Mouse (Mus musculus): ENCODE results near the gene Cdh4. TPM values are rescaled to one million over a fixed set of nuclear protein-coding genes. Genes with fewer than 3 reads are reported as not detected.

Gene Cdh4
- polyA plus RNA-seq, 1 experiment: 3.1 TPM

GRCm38 (mm10) chr2:179790684-179791083, 348.5 kb downstream of the Cdh4 start:
- DNase-seq (ENCODE audit: low spot score): no peak

GRCm38 (mm10) chr2:179792426-179793133, 350.3 kb downstream of the Cdh4 start:
- no peak for DNase-seq (ENCODE audit: low spot score)

GRCm38 (mm10) chr2:179794354-179794753, 352.1 kb downstream of the Cdh4 start:
- no peak for DNase-seq (ENCODE audit: low spot score)

- no peak for DNase-seq (ENCODE audit: low spot score)
Measured at GRCm38 (mm10) chr2:179795452-179795851, 353.2 kb downstream of the Cdh4 start.

- DNase-seq (ENCODE audit: low spot score): no peak
Measured at GRCm38 (mm10) chr2:179799906-179800532, 357.8 kb downstream of the Cdh4 start.

- DNase-seq (ENCODE audit: low spot score): no peak
Measured at GRCm38 (mm10) chr2:179801042-179801441, 358.8 kb downstream of the Cdh4 start.

- DNase-seq (ENCODE audit: low spot score): no peak
Measured at GRCm38 (mm10) chr2:179802411-179802810, 360.2 kb downstream of the Cdh4 start.

- DNase-seq (ENCODE audit: low spot score): no peak
Measured at GRCm38 (mm10) chr2:179811086-179811485, 368.9 kb downstream of the Cdh4 start.

GRCm38 (mm10) chr2:179813035-179813827, 371.0 kb downstream of the Cdh4 start:
- DNase-seq (ENCODE audit: low spot score): no peak

- no peak for DNase-seq (ENCODE audit: low spot score)
Measured at GRCm38 (mm10) chr2:179824776-179825326, 382.6 kb downstream of the Cdh4 start.

GRCm38 (mm10) chr2:179828968-179829367, 386.7 kb downstream of the Cdh4 start:
- no peak for DNase-seq (ENCODE audit: low spot score)

GRCm38 (mm10) chr2:179829972-179830371, 387.7 kb downstream of the Cdh4 start:
- DNase-seq (ENCODE audit: low spot score): no peak

GRCm38 (mm10) chr2:179834892-179835291, 392.7 kb downstream of the Cdh4 start:
- no peak for DNase-seq (ENCODE audit: low spot score)

- DNase-seq (ENCODE audit: low spot score): no peak
Measured at GRCm38 (mm10) chr2:179835570-179835969, 393.3 kb downstream of the Cdh4 start.

GRCm38 (mm10) chr2:179837186-179837585, 395.0 kb downstream of the Cdh4 start:
- DNase-seq (ENCODE audit: low spot score): no peak

GRCm38 (mm10) chr2:179838036-179838435, 395.8 kb downstream of the Cdh4 start:
- no peak for DNase-seq (ENCODE audit: low spot score)

- DNase-seq (ENCODE audit: low spot score): no peak
Measured at GRCm38 (mm10) chr2:179842610-179843389, 400.6 kb downstream of the Cdh4 start.

- DNase-seq (ENCODE audit: low spot score): no peak
Measured at GRCm38 (mm10) chr2:179849732-179850131, 407.5 kb downstream of the Cdh4 start.

GRCm38 (mm10) chr2:179852169-179852568, 409.9 kb downstream of the Cdh4 start:
- DNase-seq (ENCODE audit: low spot score): no peak

- no peak for DNase-seq (ENCODE audit: low spot score)
Measured at GRCm38 (mm10) chr2:179852862-179853261, 410.6 kb downstream of the Cdh4 start.

GRCm38 (mm10) chr2:179853892-179854291, 411.7 kb downstream of the Cdh4 start:
- DNase-seq (ENCODE audit: low spot score): no peak

- no peak for DNase-seq (ENCODE audit: low spot score)
Measured at GRCm38 (mm10) chr2:179857086-179857485, 414.9 kb downstream of the Cdh4 start.
